Mouse (Mus musculus) embryonic facial prominence, embryonic 13.5 days (tissue): Measurements from ENCODE around the gene Gm44790. TPM values are rescaled to one million over a fixed set of nuclear protein-coding genes. Genes with fewer than 3 reads are reported as not detected.
"Not testable (repeated sequence)": the region's sequence is repeated elsewhere in the genome, so short reads cannot be mapped to it uniquely, and the experiment has no call there.

ENCODE experiments used
- ATAC-seq: fragments of 200-750 bp; cut with Nextera tagmentation; 2 replicates; pipeline ENCODE4 v1.8.0; 2017; ENCODE audit warnings: low read depth; ENCODE audit not compliant: insufficient number of reproducible peaks, insufficient read depth, low FRiP score, low TSS enrichment
- H3K27ac ChIP-seq: fragments of 300-500 bp; sonication (generic); 2 replicates; pipeline ENCODE4 v1.5.1; 2015; ENCODE audit warnings: moderate library complexity, mild to moderate bottlenecking, inconsistent platforms
- H3K27me3 ChIP-seq: fragments of 300-500 bp; sonication (generic); 2 replicates; pipeline ENCODE4 v1.6.1; 2015; ENCODE audit warnings: mild to moderate bottlenecking, inconsistent platforms
- H3K36me3 ChIP-seq: fragments of 300-500 bp; sonication (generic); 2 replicates; pipeline ENCODE4 v1.6.1; 2015; ENCODE audit warnings: mild to moderate bottlenecking, inconsistent platforms
- H3K4me1 ChIP-seq: fragments of 300-500 bp; sonication (generic); 2 replicates; pipeline ENCODE4 v1.6.1; 2015; ENCODE audit warnings: inconsistent platforms
- H3K4me2 ChIP-seq: fragments of 300-500 bp; sonication (generic); 2 replicates; pipeline ENCODE4 v1.6.1; 2015; ENCODE audit warnings: moderate library complexity, mild to moderate bottlenecking, inconsistent platforms
- H3K4me3 ChIP-seq: fragments of 300-500 bp; sonication (generic); 2 replicates; pipeline ENCODE4 v1.5.1; 2015; ENCODE audit warnings: mild to moderate bottlenecking, inconsistent platforms
- H3K9ac ChIP-seq: fragments of 300-500 bp; sonication (generic); 2 replicates; pipeline ENCODE4 v1.6.1; 2015; ENCODE audit warnings: mild to moderate bottlenecking, inconsistent platforms
- H3K9me3 ChIP-seq: fragments of 300-500 bp; sonication (generic); 2 replicates; pipeline ENCODE4 v1.6.1; 2016; ENCODE audit warnings: inconsistent platforms
- WGBS: fragments of 180-500 bp; shearing (Covaris S2); methylation state at CpG from one replicate; pipeline ENCODE4 v1.1.7; 2015; ENCODE audit warnings: mixed read lengths; 5-methylcytosine and 5-hydroxymethylcytosine counted together
- polyA plus RNA-seq: library from polyadenylated mRNA; unstranded; fragments of >200 nt; fragmentation: Nextera tagmentation; extraction: Ambion mirVana; gene quantifications from 2 replicates; pipeline ENCODE4 v1.2.1, GENCODE M21; 2015

Gm44790 gene
- polyA plus RNA-seq, result not detected in 2 replicates

DNA sequence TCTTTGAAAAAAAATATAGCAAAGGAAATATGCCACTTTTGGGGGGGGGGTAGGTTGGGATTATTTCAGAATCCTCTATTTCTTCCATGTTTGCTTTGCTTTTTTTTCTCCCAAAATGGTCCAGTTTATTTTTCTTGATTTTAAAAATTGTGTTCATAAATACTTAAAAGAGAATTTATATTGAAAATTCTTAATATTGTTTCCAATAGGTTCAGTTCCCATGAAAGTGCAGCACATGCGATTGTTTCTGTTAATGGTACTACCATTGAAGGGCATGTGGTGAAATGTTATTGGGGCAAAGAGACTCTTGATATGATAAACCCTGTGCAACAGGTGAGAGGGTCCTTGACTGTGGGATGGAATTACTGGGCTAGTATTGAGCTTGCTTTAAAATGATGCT is at the start of gene Gm44790:
TSS of gene Gm44790 (plus strand) at position 301 of the 400 bp plus-strand sequence.
- no peaks in the 10 kb centered on the region for H3K27me3 ChIP-seq
- H3K4me3 ChIP-seq, result no peak within 1 kb of the TSS
- H3K9ac ChIP-seq, result no peak within 1 kb of the TSS
- H3K4me2 ChIP-seq, result no peak within 1 kb of the TSS
- no peaks in the 10 kb centered on the region for H3K9me3 ChIP-seq
- no peak for ATAC-seq
- H3K27ac ChIP-seq, result no peak within 1 kb of the TSS
- no peaks in the 10 kb centered on the region for H3K4me1 ChIP-seq
- H3K36me3 ChIP-seq, result peaks cover 79% of the 10 kb centered on the region
- WGBS, result 92% methylated on average over 1 of the region's 1 CpGs

DNA sequence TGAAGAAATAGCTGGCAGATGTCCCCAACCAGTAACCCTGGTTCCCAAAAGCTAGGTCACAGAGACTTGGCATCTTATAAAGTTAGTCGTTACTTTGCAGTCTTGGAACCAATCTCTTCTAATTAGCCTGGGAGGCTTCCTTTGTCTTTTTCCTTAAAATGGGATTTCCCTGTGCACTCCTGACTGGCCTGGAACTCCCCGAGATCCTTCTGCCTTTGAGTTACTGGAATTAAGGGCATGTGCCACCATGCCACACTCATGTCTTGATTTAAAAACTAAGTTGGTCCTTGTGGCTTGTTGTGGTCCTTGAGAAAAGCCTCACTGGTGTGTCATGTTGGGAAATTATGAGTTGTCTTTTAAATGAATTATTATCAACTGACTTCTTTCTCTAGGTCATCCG is 48.1 kb upstream of the Gm44790 start:
- 92% methylated on average over 3 of the region's 3 CpGs for WGBS

GRCm38 (mm10) chr6:86380112-86380511 is 46.3 kb upstream of the Gm44790 start:
- H3K36me3 ChIP-seq, result peaks cover 46% of the 10 kb centered on the region
- ATAC-seq, H3K27ac ChIP-seq, H3K4me2 ChIP-seq, H3K27me3 ChIP-seq, H3K4me3 ChIP-seq, H3K9me3 ChIP-seq, H3K9ac ChIP-seq, H3K4me1 ChIP-seq: not testable (repeated sequence)
- WGBS, result 71% methylated on average over 8 of the region's 8 CpGs

More for the DNA sequence above, 48.1 kb upstream of the Gm44790 start:
- Histone ChIP-seq H3K9me3 (no peaks in the 10 kb centered on the region), H3K9ac (no peak overlapping the region), H3K4me2 (no peak overlapping the region), H3K4me3 (no peak overlapping the region), H3K4me1 (0 out of 2 replicates have a peak, but pooled peaks cover 3% of the 10 kb centered on the region), H3K27me3 (no peaks in the 10 kb centered on the region), H3K27ac (no peak overlapping the region), H3K36me3 (peaks cover 45% of the 10 kb centered on the region)
- no peak for ATAC-seq

DNA sequence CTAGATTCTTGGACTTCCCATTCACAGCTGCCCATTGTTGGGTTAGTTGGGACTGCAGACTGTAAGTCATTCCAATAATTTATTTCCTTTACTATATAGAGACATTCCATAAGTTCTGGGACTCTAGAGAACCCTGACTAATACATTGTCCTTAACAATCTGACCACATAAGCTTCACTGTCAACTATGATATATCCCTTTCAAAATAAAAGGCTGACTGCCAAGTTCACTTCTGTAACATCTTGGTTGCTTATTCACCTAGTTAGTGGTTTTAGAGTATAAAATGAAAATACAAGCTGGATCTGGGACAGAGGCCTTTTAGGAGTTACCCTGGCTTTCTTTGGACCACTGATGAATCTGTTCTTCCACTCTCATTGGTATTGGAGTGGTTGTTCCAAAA is 43.9 kb upstream of the Gm44790 start:
- H3K36me3 ChIP-seq, result peaks cover 51% of the 10 kb centered on the region

GRCm38 (mm10) chr6:86383370-86383769 is 43.1 kb upstream of the Gm44790 start:
- Histone ChIP-seq H3K4me3 (no peak overlapping the region), H3K9ac (no peak overlapping the region), H3K27ac (no peak overlapping the region), H3K36me3 (peaks cover 51% of the 10 kb centered on the region), H3K4me2 (no peak overlapping the region), H3K4me1 (no peaks in the 10 kb centered on the region), H3K9me3 (no peaks in the 10 kb centered on the region), H3K27me3 (no peaks in the 10 kb centered on the region)
- whole genome bisulfite sequencing, result 40% methylated on average over 16 of the region's 16 CpGs
- ATAC-seq, result no peak

More for the DNA sequence above, 43.9 kb upstream of the Gm44790 start:
- H3K4me1 ChIP-seq, result no peaks in the 10 kb centered on the region
- no peak overlapping the region for H3K9ac ChIP-seq
- H3K27me3 ChIP-seq, result no peaks in the 10 kb centered on the region
- no peaks in the 10 kb centered on the region for H3K9me3 ChIP-seq
- no peak overlapping the region for H3K27ac ChIP-seq
- no peak for ATAC-seq
- H3K4me2 ChIP-seq, result no peak overlapping the region
- no peak overlapping the region for H3K4me3 ChIP-seq

DNA sequence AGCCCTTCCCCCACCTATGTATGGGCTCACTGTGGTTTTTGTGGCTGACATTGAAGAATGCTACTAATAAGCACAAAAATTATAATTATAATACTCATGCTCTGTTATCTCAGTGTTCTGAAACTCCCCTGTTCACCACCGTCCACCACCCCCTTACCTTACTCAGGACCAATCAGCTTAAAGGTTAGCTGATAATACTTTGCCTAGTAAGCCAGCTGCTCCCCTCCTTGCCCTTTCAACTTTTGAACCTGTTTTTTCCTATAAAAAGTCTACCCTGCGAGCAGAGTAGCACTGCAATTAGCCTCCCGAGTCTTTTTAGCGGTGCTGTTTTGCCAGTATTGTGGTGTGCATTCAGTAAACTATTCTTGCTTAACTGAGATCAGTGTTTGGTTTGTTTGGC is 41.8 kb upstream of the Gm44790 start:
- H3K4me1 ChIP-seq, result no peaks in the 10 kb centered on the region
- no peak overlapping the region for H3K9ac ChIP-seq
- H3K9me3 ChIP-seq, result no peaks in the 10 kb centered on the region
- H3K27ac ChIP-seq, result no peak overlapping the region
- H3K4me2 ChIP-seq, result no peak overlapping the region
- ATAC-seq, result no peak
- no peaks in the 10 kb centered on the region for H3K27me3 ChIP-seq
- H3K36me3 ChIP-seq, result peaks cover 51% of the 10 kb centered on the region
- 73% methylated on average over 4 of the region's 4 CpGs for WGBS
- no peak overlapping the region for H3K4me3 ChIP-seq

DNA sequence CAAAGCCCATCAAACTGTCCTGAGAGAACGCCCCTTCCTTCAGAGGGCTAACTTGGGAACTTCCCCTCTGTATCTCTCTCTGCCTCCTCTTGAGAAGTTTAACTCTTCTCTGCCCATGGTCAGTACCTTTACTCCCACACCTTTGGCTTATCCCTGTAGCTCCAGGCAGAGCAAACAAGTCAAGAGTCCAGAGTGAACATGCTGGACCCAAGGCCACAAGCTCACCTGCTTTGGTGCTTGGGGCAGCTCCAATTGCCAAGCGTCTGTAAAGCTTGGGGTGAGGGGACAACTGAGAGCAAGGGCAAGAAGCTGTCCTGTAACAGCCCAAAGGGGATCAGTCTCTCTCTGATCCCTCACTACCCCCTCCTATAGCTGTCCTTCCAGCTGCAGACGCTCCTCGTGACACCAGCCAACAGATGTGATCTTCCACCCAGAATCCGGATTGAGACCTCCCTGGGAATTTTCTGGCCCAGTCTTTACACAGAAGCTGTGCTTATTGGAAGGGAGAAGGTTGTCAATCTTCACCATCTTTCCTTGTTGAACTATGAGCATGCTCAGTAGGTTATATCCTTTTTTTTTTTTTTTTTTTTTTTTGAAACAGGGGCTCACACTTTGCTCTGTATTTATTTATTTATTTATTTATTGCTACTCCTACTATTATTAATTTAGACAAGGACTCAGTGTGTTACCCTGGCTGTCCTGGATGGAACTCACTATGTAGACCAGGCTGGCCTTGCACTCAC is 40.9 kb upstream of the Gm44790 start:
- Histone ChIP-seq H3K27ac (no peak overlapping the region), H3K4me3 (no peak overlapping the region), H3K4me1 (no peaks in the 10 kb centered on the region), H3K36me3 (peaks cover 55% of the 10 kb centered on the region), H3K27me3 (no peaks in the 10 kb centered on the region), H3K9ac (no peak overlapping the region), H3K4me2 (no peak overlapping the region), H3K9me3 (no peaks in the 10 kb centered on the region)
- ATAC-seq, result no peak
- WGBS, result 86% methylated on average over 5 of the region's 5 CpGs

GRCm38 (mm10) chr6:86387313-86387712 is 39.1 kb upstream of the Gm44790 start:
- WGBS, result 83% methylated on average over 12 of the region's 12 CpGs
- H3K9me3 ChIP-seq, result no peaks in the 10 kb centered on the region
- no peak overlapping the region for H3K27ac ChIP-seq
- H3K4me1 ChIP-seq, result no peaks in the 10 kb centered on the region
- H3K27me3 ChIP-seq, result no peaks in the 10 kb centered on the region
- peaks cover 73% of the 10 kb centered on the region for H3K36me3 ChIP-seq
- no peak overlapping the region for H3K4me3 ChIP-seq
- ATAC-seq, result no peak
- H3K9ac ChIP-seq, result no peak overlapping the region
- no peak overlapping the region for H3K4me2 ChIP-seq

DNA sequence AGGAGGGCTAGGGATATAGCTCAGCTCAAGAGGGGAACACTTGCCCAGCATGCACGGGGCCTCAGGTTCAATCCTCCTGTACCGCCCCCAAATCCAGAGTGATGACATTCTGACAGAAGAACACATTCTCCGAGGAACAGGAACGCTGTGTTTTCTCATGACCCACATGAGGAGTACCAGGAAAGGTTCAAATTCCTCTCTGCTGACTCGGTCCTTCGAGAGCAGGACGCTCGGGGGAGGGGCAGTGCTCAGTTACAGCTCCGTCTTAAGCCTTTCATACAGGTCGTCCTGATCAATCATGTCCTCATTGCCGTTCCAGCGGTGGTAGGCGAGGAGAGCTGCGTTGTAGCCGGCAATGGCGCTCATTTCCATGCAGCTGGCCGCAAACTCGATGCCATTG is 38.0 kb upstream of the Gm44790 start:
- no peak overlapping the region for H3K9ac ChIP-seq
- H3K4me1 ChIP-seq, result no peaks in the 10 kb centered on the region
- H3K9me3 ChIP-seq, result no peaks in the 10 kb centered on the region
- H3K4me2 ChIP-seq, result no peak overlapping the region
- H3K27me3 ChIP-seq, result no peaks in the 10 kb centered on the region
- 86% methylated on average over 18 of the region's 18 CpGs for WGBS
- peaks cover 81% of the 10 kb centered on the region for H3K36me3 ChIP-seq
- H3K27ac ChIP-seq, result no peak overlapping the region
- no peak for ATAC-seq
- no peak overlapping the region for H3K4me3 ChIP-seq

GRCm38 (mm10) chr6:86391326-86391725 is 35.1 kb upstream of the Gm44790 start:
- Histone ChIP-seq H3K4me1 (peaks cover 16% of the 10 kb centered on the region), H3K36me3 (peaks cover 76% of the 10 kb centered on the region), H3K9ac (no peak overlapping the region), H3K27me3 (no peaks in the 10 kb centered on the region), H3K27ac (no peak overlapping the region), H3K4me2 (no peak overlapping the region), H3K9me3 (no peaks in the 10 kb centered on the region), H3K4me3 (no peak overlapping the region)
- ATAC-seq, result no peak
- WGBS, result 98% methylated on average over 5 of the region's 5 CpGs

- no peak for ATAC-seq
- H3K9me3 ChIP-seq, result no peaks in the 10 kb centered on the region
- peaks cover 58% of the 10 kb centered on the region for H3K36me3 ChIP-seq
- no peak overlapping the region for H3K4me2 ChIP-seq
- H3K4me3 ChIP-seq, result no peak overlapping the region
- H3K9ac ChIP-seq, result no peak overlapping the region
- H3K4me1 ChIP-seq, result peaks cover 22% of the 10 kb centered on the region
- WGBS, result 86% methylated on average over 1 of the region's 1 CpGs
- H3K27me3 ChIP-seq, result no peaks in the 10 kb centered on the region
- no peak overlapping the region for H3K27ac ChIP-seq
Observed at GRCm38 (mm10) chr6:86393187-86393586, 33.3 kb upstream of the Gm44790 start.

- Histone ChIP-seq H3K4me1 (peaks cover 22% of the 10 kb centered on the region), H3K4me2 (no peak overlapping the region), H3K9me3 (no peaks in the 10 kb centered on the region), H3K4me3 (no peak overlapping the region), H3K27me3 (peaks cover 4% of the 10 kb centered on the region; the same call in 1 of the 2 replicates), H3K36me3 (peaks cover 48% of the 10 kb centered on the region), H3K9ac (no peak overlapping the region), H3K27ac (no peak overlapping the region)
- no peak for ATAC-seq
- WGBS, result 79% methylated on average over 17 of the region's 17 CpGs
Observed at GRCm38 (mm10) chr6:86394078-86394720, 32.3 kb upstream of the Gm44790 start.
